Mouse (Mus musculus): ENCODE results near the gene Ostn. TPM values are rescaled to one million over a fixed set of nuclear protein-coding genes. Genes with fewer than 3 reads are reported as not detected.

Gene Ostn
- total and polyA plus RNA-seq, 3 experiments = not detected

- peak; percentile 45 for DNase-seq (ENCODE audit: low read depth, low spot score)
- Histone ChIP-seq H3K4me1 (ENCODE audit: control insufficient read depth in 1 of 2, insufficient read depth in 2 of 2, low read length in 2 of 2) (peaks cover 0 to 2% of the 10 kb centered on the region in 2 experiments; a peak in 1 of 4 replicates), H3K79me2 (ENCODE audit: control insufficient read depth, insufficient read depth, low read length, poor library complexity) (no peaks in the 10 kb centered on the region), H3K27ac (ENCODE audit: control insufficient read depth, low read depth, low read length) (no peak overlapping the region), H3K36me3 (ENCODE audit: control insufficient read depth in 1 of 2, insufficient read depth in 2 of 2, low read length in 2 of 2) (peaks cover 0 to 5% of the 10 kb centered on the region in 2 experiments; a peak in 2 of 4 replicates), H3K27me3 (ENCODE audit: control insufficient read depth in 1 of 2, insufficient read depth in 2 of 2, low read length in 2 of 2) (no peaks in the 10 kb centered on the region), H3K9ac (ENCODE audit: control insufficient read depth, low read depth, low read length, poor library complexity, severe bottlenecking) (no peak overlapping the region), H3K9me3 (replicated peaks; ENCODE audit: insufficient read depth, low read length) (no peaks in the 10 kb centered on the region), H3K4me3 (ENCODE audit: control insufficient read depth in 1 of 2, insufficient read depth in 1 of 2, low read depth in 2 of 2, low read length in 2 of 2) (no peak overlapping the region)
- TF ChIP-seq ETS1 (IDR thresholded peaks at IDR 0.05; ENCODE audit: low read depth, low read length) (no peak), MEF2A (IDR thresholded peaks at IDR 0.05; ENCODE audit: extremely low read depth, insufficient replicate concordance, low read depth, low read length, poor library complexity, severe bottlenecking) (no peak), MYB (IDR thresholded peaks at IDR 0.05; ENCODE audit: low read depth, low read length) (no peak), CHD1 (IDR thresholded peaks at IDR 0.05; ENCODE audit: low read depth, low read length) (no peak), GABPA (IDR thresholded peaks at IDR 0.05; ENCODE audit: low read depth, low read length) (no peak)
These were observed 69.3 kb downstream of the Ostn start for GRCm38 (mm10) chr16:27376556-27376955.

GRCm38 (mm10) chr16:27382217-27382616 is 74.9 kb downstream of the Ostn start:
- no peak for TF ChIP-seq RCOR1 (IDR thresholded peaks at IDR 0.05; ENCODE audit: low read depth, low read length)
- no peak for TF ChIP-seq NELFE (IDR thresholded peaks at IDR 0.05; ENCODE audit: low read depth, low read length)
- TF ChIP-seq GABPA (IDR thresholded peaks at IDR 0.05; ENCODE audit: low read depth, low read length) = no peak
- TF ChIP-seq ZMIZ1 (IDR thresholded peaks at IDR 0.05; ENCODE audit: low read depth, low read length) = no peak
- TF ChIP-seq SMC3 (IDR thresholded peaks at IDR 0.05; ENCODE audit: low read depth, low read length) = no peak
- TF ChIP-seq TBP (IDR thresholded peaks at IDR 0.05; ENCODE audit: low read depth, low read length) = no peak
- no peak for TF ChIP-seq ZKSCAN1 (IDR thresholded peaks at IDR 0.05; ENCODE audit: low read depth, low read length)
- TF ChIP-seq TAL1 (IDR thresholded peaks at IDR 0.05; ENCODE audit: low read length) = no peak
- TF ChIP-seq ZNF384 (IDR thresholded peaks at IDR 0.05; ENCODE audit: low read depth, low read length) = no peak
- no peak for TF ChIP-seq MEF2A (IDR thresholded peaks at IDR 0.05; ENCODE audit: extremely low read depth, insufficient replicate concordance, low read depth, low read length, poor library complexity, severe bottlenecking)
- TF ChIP-seq NRF1 (IDR thresholded peaks at IDR 0.05; ENCODE audit: insufficient read depth, low read depth, low read length, poor library complexity, severe bottlenecking) = no peak
- TF ChIP-seq MAFK (IDR thresholded peaks at IDR 0.05; ENCODE audit: borderline replicate concordance, low read depth, low read length) = no peak
- no peak for TF ChIP-seq USF2 (IDR thresholded peaks at IDR 0.05; ENCODE audit: borderline replicate concordance in 1 of 2, insufficient read depth in 1 of 2, low read depth in 1 of 2, low read length in 2 of 2)
- TF ChIP-seq USF1 (IDR thresholded peaks at IDR 0.05; ENCODE audit: low read depth, low read length) = no peak
- no peak for TF ChIP-seq GATA1 (IDR thresholded peaks at IDR 0.05; ENCODE audit: low read depth, low read length)
- no peak for TF ChIP-seq RAD21 (IDR thresholded peaks at IDR 0.05; ENCODE audit: low read depth, low read length)
- Histone ChIP-seq H3K27me3 (ENCODE audit: control insufficient read depth in 1 of 2, insufficient read depth in 2 of 2, low read length in 2 of 2) (no peaks in the 10 kb centered on the region), H3K9ac (ENCODE audit: control insufficient read depth, low read depth, low read length, poor library complexity, severe bottlenecking) (no peak overlapping the region), H3K4me1 (ENCODE audit: control insufficient read depth in 1 of 2, insufficient read depth in 2 of 2, low read length in 2 of 2) (0 out of 4 replicates have a peak, but pooled peaks cover 0 to 2% of the 10 kb centered on the region in 2 experiments), H3K4me3 (ENCODE audit: control insufficient read depth in 1 of 2, insufficient read depth in 1 of 2, low read depth in 2 of 2, low read length in 2 of 2) (no peak overlapping the region), H3K27ac (ENCODE audit: control insufficient read depth, low read depth, low read length) (no peak overlapping the region), H3K9me3 (replicated peaks; ENCODE audit: insufficient read depth, low read length) (no peaks in the 10 kb centered on the region), H3K36me3 (ENCODE audit: control insufficient read depth in 1 of 2, insufficient read depth in 2 of 2, low read length in 2 of 2) (peaks cover 0 to 5% of the 10 kb centered on the region in 2 experiments; a peak in 2 of 4 replicates), H3K79me2 (ENCODE audit: control insufficient read depth, insufficient read depth, low read length, poor library complexity) (no peaks in the 10 kb centered on the region)
- no peak for DNase-seq (ENCODE audit: low read depth, low spot score)

Data from MEL (cell line).